8 mouse cellular contexts compared by ENCODE assay signal in the genomic region with DNA sequence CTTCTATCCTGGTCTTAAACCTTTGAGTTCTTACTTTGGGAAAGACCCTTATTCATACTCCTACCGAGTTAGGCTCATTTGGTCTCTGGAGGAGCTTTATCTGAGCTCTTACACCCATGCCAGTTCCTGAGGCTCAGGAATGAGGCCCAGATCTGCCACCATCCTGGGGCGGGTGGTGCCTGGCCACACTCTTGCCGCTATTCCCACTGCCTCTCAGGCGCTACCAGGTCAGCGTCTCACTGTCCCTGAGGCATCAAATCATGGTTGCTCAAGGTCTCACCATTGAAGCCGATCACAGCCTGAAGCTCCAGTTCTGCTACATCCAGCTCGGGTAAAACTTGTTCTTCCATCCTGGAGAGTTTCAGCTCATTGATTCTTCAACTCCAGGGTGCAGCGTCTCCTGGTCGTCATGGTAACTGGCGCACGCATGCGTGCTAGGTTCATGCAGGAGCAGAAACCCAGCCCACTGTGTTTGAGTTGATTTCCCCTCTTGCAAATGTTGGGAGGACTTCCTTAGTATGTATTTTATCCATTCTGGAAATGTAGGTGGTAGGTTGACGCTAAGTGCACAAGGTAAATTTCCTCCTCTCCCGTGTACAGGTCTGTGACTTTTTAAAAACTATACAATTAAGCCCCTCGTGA. TPM values are rescaled to one million over a fixed set of nuclear protein-coding genes. Genes with fewer than 3 reads are reported as not detected.
DNase-seq lines count a peak whose midpoint lies in the region; ATAC-seq lines count a peak whose summit lies in the region.

A gene (minus strand): TSS at position 410 of the 642 bp plus-strand sequence.

- DNase-seq in WW6 (ENCODE audit: low read depth, low spot score): peak; percentile 84
- peak; percentile 85 to 86 for DNase-seq in cerebellum, postnatal 36 days
- peak; percentile 84 to 91 for DNase-seq in frontal cortex, postnatal 36 days (ENCODE audit: low spot score in 2 of 2)
- DNase-seq in layer of hippocampus, postnatal 36 days: peak; percentile 83 to 86
- DNase-seq in lung, postnatal 25 days (ENCODE audit: low spot score): peak; percentile 78
- peak; percentile 51 for DNase-seq in retina, adult 2 months (ENCODE audit: low read depth, low spot score)
- peak; percentile 88 for DNase-seq in thymus, postnatal 25 days

- H3K27ac ChIP-seq in hindbrain, embryonic 15.5 days (replicated peaks): peak within 1 kb of the TSS; percentile 23; the same call in 1 of the 2 replicates

- H3K9me3 ChIP-seq in hindbrain, embryonic 15.5 days: no peaks in the 10 kb centered on the region

- H3K4me3 ChIP-seq in hindbrain, embryonic 15.5 days: peak within 1 kb of the TSS; percentile 87

- WGBS in hindbrain, embryonic 15.5 days: 6% methylated on average over 15 of the region's 15 CpGs

- peak within 1 kb of the TSS; percentile 88 for H3K9ac ChIP-seq in hindbrain, embryonic 15.5 days

- no peaks in the 10 kb centered on the region for H3K27me3 ChIP-seq in hindbrain, embryonic 15.5 days

- ATAC-seq in hindbrain, embryonic 15.5 days (ENCODE audit: low FRiP score, low read depth): peak; percentile 83

- peaks cover 7% of the 10 kb centered on the region for H3K36me3 ChIP-seq in hindbrain, embryonic 15.5 days

- peaks cover 19% of the 10 kb centered on the region for H3K4me1 ChIP-seq in hindbrain, embryonic 15.5 days (replicated peaks)

- H3K4me2 ChIP-seq in hindbrain, embryonic 15.5 days: peak within 1 kb of the TSS; percentile 95

RNA-seq across cellular contexts. Expression of the gene that starts here (rescaled TPM):
- polyA plus RNA-seq in hindbrain, embryonic 15.5 days (2015; fragmentation: Nextera tagmentation; extraction: Ambion mirVana): 4.1 and 7.1 TPM in 2 replicates
- total RNA-seq in layer of hippocampus, postnatal 36 days (2021): 1 to 10 TPM; 1.1 to 1.2 TPM

Comparison
In these comparisons a context has a peak if more than half of its experiments do, and no peak if none do; other contexts are left out.
1. Peak in every context shown above with its lines: DNase-seq, ATAC-seq, H3K4me3 ChIP-seq and H3K27ac ChIP-seq.